Mouse (Mus musculus): Measurements from ENCODE around the gene Sept8. TPM values are rescaled to one million over a fixed set of nuclear protein-coding genes. Genes with fewer than 3 reads are reported as not detected.

Sept8 gene
- total and polyA plus RNA-seq, 3 experiments, result 24.8 to 28.2 (median 25.7) TPM

DNA sequence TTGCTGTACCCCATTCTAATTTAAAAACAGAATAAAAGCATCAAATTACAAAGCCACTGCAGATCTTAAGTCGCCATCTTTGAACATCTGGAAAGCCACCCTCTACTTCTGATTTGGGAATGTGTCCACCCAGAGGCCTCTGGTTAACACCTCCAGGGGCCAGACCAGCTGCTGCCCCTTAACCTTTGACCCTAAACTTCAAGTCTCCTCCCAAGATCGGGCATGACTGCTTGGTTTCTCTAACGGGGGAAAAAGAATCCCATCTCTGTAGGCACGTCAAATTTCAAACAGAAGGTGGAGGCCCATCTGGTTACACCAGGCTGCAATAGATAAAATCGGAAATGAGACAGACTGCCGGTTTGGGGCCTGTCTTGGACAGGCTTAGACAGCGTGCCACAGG, 41.2 kb upstream of the Sept8 start:
- intact Hi-C loops (cut with DNase I), result no loop called here
- H3K9ac ChIP-seq (ENCODE audit: low read depth, low read length), result no peak overlapping the region
- no peak overlapping the region for H3K4me3 ChIP-seq
- H3K79me2 ChIP-seq (replicated peaks; ENCODE audit: control insufficient read depth, insufficient read depth, low read length), result no peaks in the 10 kb centered on the region
- no peak for DNase-seq
- peaks cover 14% of the 10 kb centered on the region for H3K27me3 ChIP-seq (ENCODE audit: control insufficient read depth, insufficient read depth, low read length)
- TF ChIP-seq EP300 (IDR thresholded peaks at IDR 0.05; ENCODE audit: insufficient read depth, low read depth, low read length), result no peak
- no peak for TF ChIP-seq CTCF (IDR thresholded peaks at IDR 0.05)
- H3K36me3 ChIP-seq (ENCODE audit: control insufficient read depth, insufficient read depth, low read length), result no peaks in the 10 kb centered on the region
- H3K4me1 ChIP-seq (ENCODE audit: control insufficient read depth, insufficient read depth, low read length), result no peaks in the 10 kb centered on the region
- no peak overlapping the region for H3K27ac ChIP-seq
- WGBS, result 83% methylated on average over 7 of the region's 7 CpGs

DNA sequence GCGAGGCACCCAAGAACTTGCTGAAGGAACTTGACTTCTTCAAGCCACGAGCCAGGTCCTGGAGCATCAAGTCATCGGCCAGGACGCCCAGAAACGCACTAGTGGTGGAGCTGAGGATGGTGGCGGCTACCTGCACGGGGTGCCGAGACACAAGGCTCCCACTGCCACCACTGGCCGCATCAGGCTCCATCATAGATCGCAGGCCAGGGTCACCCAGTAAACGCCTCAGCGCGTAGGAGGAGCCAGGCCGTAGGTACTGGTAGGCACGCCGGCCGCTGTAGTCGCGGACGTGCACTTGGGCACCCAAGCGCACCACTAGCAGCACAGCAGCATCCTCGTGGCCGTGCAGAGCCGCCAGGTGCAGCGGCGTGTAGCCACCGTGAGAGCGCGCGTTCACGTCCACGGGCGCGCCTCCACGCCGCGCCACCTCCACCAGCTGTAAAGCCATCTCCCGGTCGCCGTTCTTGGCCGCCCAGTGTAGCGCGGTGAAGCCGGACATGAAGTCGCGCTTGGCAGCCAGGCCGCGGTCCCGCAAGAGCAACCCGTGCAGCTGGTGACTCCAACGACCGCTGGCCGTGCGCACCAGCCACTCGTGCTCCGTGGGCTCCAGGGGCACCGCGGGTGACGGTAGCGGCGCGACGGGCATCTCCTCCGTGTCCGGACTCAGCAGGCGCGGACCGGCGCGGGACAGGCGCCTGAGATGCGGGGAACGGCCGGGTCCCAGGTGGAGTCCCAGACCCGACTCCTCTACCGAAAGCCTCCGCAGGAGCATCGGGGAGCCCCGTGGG, 40.5 kb upstream of the Sept8 start:
- Histone ChIP-seq H3K27ac (no peak overlapping the region), H3K27me3 (ENCODE audit: control insufficient read depth, insufficient read depth, low read length) (peaks cover 14% of the 10 kb centered on the region), H3K36me3 (ENCODE audit: control insufficient read depth, insufficient read depth, low read length) (no peaks in the 10 kb centered on the region), H3K4me3 (peak overlapping the region; percentile 50), H3K9ac (ENCODE audit: low read depth, low read length) (peak overlapping the region; percentile 74), H3K79me2 (replicated peaks; ENCODE audit: control insufficient read depth, insufficient read depth, low read length) (no peaks in the 10 kb centered on the region), H3K4me1 (ENCODE audit: control insufficient read depth, insufficient read depth, low read length) (no peaks in the 10 kb centered on the region)
- DNase-seq, result peak in 1 of 2 experiments; percentile 40
- intact Hi-C loops (cut with DNase I), result no loop called here
- no peak for TF ChIP-seq EP300 (IDR thresholded peaks at IDR 0.05; ENCODE audit: insufficient read depth, low read depth, low read length)
- TF ChIP-seq POLR2A (IDR thresholded peaks at IDR 0.05; ENCODE audit: insufficient read depth, low read depth, low read length), result no peak
- TF ChIP-seq CTCF (IDR thresholded peaks at IDR 0.05), result no peak
- 11% methylated on average over 79 of the region's 79 CpGs for WGBS

DNA sequence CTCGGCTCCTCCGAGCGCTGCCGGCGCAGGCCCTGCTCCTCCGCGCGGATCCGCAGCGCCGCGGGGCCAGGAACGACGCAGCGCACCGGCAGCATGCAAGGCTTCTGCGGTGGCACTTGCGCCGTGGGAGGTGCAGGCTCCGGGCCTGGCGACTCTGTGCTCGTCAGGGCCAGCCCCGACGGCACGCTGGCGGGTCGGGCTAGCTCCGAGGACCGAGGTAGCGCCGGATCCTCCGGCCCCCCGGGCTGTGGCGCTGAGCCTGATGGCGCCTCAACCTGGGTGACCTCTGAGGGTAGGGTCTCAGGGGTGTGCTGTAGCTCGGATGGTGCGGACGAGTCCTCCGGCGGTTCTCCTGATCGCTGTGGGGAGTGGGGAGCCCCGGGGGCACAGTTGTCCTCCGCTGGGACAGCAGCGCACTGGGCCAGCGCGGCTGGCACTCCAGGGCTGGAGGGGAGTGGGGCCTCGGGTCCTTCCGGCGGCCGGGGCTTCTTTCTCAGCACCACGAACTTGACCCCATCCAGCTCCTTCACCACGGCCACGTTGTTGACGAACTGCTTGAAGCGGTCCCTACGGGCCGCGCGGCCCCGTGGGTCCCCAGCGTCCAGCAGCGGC, 39.8 kb upstream of the Sept8 start:
- H3K4me1 ChIP-seq (ENCODE audit: control insufficient read depth, insufficient read depth, low read length), result no peaks in the 10 kb centered on the region
- 2% methylated on average over 62 of the region's 62 CpGs for WGBS
- no peaks in the 10 kb centered on the region for H3K36me3 ChIP-seq (ENCODE audit: control insufficient read depth, insufficient read depth, low read length)
- H3K9ac ChIP-seq (ENCODE audit: low read depth, low read length), result peak overlapping the region; percentile 74
- intact Hi-C loops (cut with DNase I), result no loop called here
- no peak overlapping the region for H3K27ac ChIP-seq
- peak in 1 of 2 experiments; percentile 57 for DNase-seq
- no peak for TF ChIP-seq POLR2A (IDR thresholded peaks at IDR 0.05; ENCODE audit: insufficient read depth, low read depth, low read length)
- peaks cover 14% of the 10 kb centered on the region for H3K27me3 ChIP-seq (ENCODE audit: control insufficient read depth, insufficient read depth, low read length)
- no peaks in the 10 kb centered on the region for H3K79me2 ChIP-seq (replicated peaks; ENCODE audit: control insufficient read depth, insufficient read depth, low read length)
- H3K4me3 ChIP-seq, result peak overlapping the region; percentile 50

DNA sequence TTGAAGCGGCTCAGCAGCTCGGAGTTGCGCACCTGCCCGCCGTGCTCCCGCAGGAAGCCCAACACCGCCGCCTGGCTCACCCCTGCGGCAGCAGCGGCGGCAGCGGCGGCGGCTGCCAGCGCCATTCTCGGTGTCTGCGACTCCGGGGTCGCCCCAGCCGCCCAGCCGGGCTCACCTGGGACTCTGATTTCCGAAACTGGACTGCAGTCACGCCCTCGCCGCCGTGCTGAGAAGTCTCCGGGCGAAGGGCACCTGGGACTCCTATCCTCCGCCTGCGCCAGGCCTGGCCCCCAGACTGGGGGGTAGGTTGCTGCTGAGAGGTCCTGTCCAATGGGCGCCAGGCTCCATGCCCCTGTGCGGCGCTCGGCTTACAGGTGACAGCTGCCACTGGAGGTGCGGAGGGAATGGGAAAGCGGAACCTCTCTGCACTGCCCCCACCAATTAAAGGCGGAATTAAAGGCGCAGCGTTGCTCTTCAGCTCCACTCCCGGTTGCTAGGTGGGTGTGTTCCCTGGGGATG, 39.2 kb upstream of the Sept8 start, which contains the start of the genes Gm9945 and Sowaha:
Gene Gm9945, plus strand, starts transcription at position 384 of the 519 bp plus-strand sequence.
Gene Sowaha, minus strand, starts transcription at position 492 of the 519 bp plus-strand sequence.
- no peak within 1 kb of the TSS for H3K27ac ChIP-seq
- peaks cover 14% of the 10 kb centered on the region for H3K27me3 ChIP-seq (ENCODE audit: control insufficient read depth, insufficient read depth, low read length)
- TF ChIP-seq POLR2A (IDR thresholded peaks at IDR 0.05; ENCODE audit: insufficient read depth, low read depth, low read length) (no peak), CTCF (IDR thresholded peaks at IDR 0.05) (peak; percentile 49)
- peak within 1 kb of the TSS; percentile 74 for H3K9ac ChIP-seq (ENCODE audit: low read depth, low read length)
- intact Hi-C loops (cut with DNase I), result no loop called here
- H3K4me1 ChIP-seq (ENCODE audit: control insufficient read depth, insufficient read depth, low read length), result no peaks in the 10 kb centered on the region
- 8% methylated on average over 40 of the region's 40 CpGs for WGBS
- no peaks in the 10 kb centered on the region for H3K79me2 ChIP-seq (replicated peaks; ENCODE audit: control insufficient read depth, insufficient read depth, low read length)
- no peaks in the 10 kb centered on the region for H3K36me3 ChIP-seq (ENCODE audit: control insufficient read depth, insufficient read depth, low read length)
- no peak for DNase-seq
- peak within 1 kb of the TSS; percentile 50 for H3K4me3 ChIP-seq

DNA sequence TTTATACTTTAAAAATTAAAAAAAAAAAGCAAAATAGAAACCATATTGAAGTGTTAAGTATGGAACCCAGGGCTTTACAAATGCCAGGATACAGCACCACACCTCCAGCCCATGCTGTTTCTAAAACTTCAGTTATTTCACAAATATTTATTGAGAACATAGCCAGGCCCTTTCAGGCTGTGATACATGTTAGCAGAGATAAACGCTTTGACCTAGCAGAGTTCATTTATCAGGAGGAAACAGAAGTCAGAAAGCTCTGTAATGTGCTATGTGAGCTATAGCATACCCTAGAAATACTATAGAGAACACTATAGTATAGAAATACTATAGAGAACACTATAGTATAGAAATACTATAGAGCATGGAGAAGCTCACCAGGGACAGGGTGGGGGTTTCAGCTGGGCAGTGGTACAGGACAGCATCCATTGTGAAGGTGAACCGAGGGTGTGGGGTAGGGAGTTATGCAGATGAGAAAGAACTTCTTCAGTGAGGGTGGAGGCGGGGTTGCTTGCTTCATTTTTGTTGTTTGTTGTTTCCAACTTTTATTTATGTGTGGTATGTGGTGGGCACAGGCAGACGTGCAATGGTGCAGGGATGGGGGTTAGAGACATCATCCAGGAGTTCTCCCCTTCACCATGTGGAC, 37.8 kb upstream of the Sept8 start:
- peaks cover 14% of the 10 kb centered on the region for H3K27me3 ChIP-seq (ENCODE audit: control insufficient read depth, insufficient read depth, low read length)
- H3K4me1 ChIP-seq (ENCODE audit: control insufficient read depth, insufficient read depth, low read length), result no peaks in the 10 kb centered on the region
- H3K4me3 ChIP-seq, result no peak overlapping the region
- intact Hi-C loops (cut with DNase I), result no loop called here
- 80% methylated on average over 4 of the region's 4 CpGs for WGBS
- H3K9ac ChIP-seq (ENCODE audit: low read depth, low read length), result no peak overlapping the region
- no peaks in the 10 kb centered on the region for H3K36me3 ChIP-seq (ENCODE audit: control insufficient read depth, insufficient read depth, low read length)
- no peak overlapping the region for H3K27ac ChIP-seq
- DNase-seq, result no peak
- H3K79me2 ChIP-seq (replicated peaks; ENCODE audit: control insufficient read depth, insufficient read depth, low read length), result no peaks in the 10 kb centered on the region
- TF ChIP-seq CTCF (IDR thresholded peaks at IDR 0.05) (no peak), EP300 (IDR thresholded peaks at IDR 0.05; ENCODE audit: insufficient read depth, low read depth, low read length) (no peak), POLR2A (IDR thresholded peaks at IDR 0.05; ENCODE audit: insufficient read depth, low read depth, low read length) (no peak)
